Mouse (Mus musculus) C2C12 (cell line): ENCODE measurements at regions not wholly inside any gene's neighbourhood (a gene's known extent, or its start where the extent isn't known, plus 50 kb on each side); places are given as distances from the start of the nearest gene placed in this dataset.

ENCODE experiments used
- H3K27me3 ChIP-seq: one replicate; pipeline ENCODE4 v1.6.1; 2011; ENCODE audit not compliant: control insufficient read depth, insufficient read depth, insufficient read length
- H3K36me3 ChIP-seq: one replicate; pipeline ENCODE4 v1.6.1; 2011; ENCODE audit not compliant: control insufficient read depth, insufficient read depth
- H3K4me3 ChIP-seq: one replicate; pipeline ENCODE4 v1.5.1; 2011; ENCODE audit warnings: mild to moderate bottlenecking, control low read depth; ENCODE audit not compliant: poor library complexity, insufficient read depth, severe bottlenecking
- H3K79me2 ChIP-seq: one replicate; pipeline ENCODE4 v1.6.1; 2011; ENCODE audit not compliant: control insufficient read depth, insufficient read depth
- H3K79me3 ChIP-seq: one replicate; pipeline ENCODE4 v1.6.1; 2011; ENCODE audit warnings: low read depth, control low read depth
- H3ac ChIP-seq: one replicate; pipeline ENCODE3; 2011; ENCODE audit warnings: low read depth; ENCODE audit not compliant: control insufficient read depth, insufficient read length
- CEBPB ChIP-seq: IDR thresholded peaks from one replicate; pipeline ENCODE4 v1.6.1; 2011; ENCODE audit warnings: low read depth, mild to moderate bottlenecking, control low read depth, moderate library complexity
- CTCF ChIP-seq: IDR thresholded peaks from one replicate; pipeline ENCODE4 v1.5.1; 2011; ENCODE audit not compliant: control insufficient read depth, insufficient read depth, insufficient read length
- FOSL1 ChIP-seq: IDR thresholded peaks from one replicate; pipeline ENCODE4 v1.8.0; 2011; ENCODE audit warnings: mild to moderate bottlenecking, low read length; ENCODE audit not compliant: poor library complexity, insufficient read depth, severe bottlenecking
- MAX ChIP-seq: IDR thresholded peaks from one replicate; pipeline ENCODE4 v1.6.1; 2011; ENCODE audit warnings: mild to moderate bottlenecking, control low read depth
- MYOD1 ChIP-seq: IDR thresholded peaks from one replicate; pipeline ENCODE4 v1.6.1; 2011; ENCODE audit warnings: low read depth; ENCODE audit not compliant: control insufficient read depth, insufficient read length
- MYOG ChIP-seq: IDR thresholded peaks from one replicate; pipeline ENCODE4 v1.6.1; 2011; ENCODE audit not compliant: control insufficient read depth, insufficient read length; ENCODE audit errors: extremely low read depth
- USF1 ChIP-seq: IDR thresholded peaks from one replicate; pipeline ENCODE4 v1.6.1; 2011; ENCODE audit warnings: low read depth, mild to moderate bottlenecking, control low read depth, moderate library complexity

DNA sequence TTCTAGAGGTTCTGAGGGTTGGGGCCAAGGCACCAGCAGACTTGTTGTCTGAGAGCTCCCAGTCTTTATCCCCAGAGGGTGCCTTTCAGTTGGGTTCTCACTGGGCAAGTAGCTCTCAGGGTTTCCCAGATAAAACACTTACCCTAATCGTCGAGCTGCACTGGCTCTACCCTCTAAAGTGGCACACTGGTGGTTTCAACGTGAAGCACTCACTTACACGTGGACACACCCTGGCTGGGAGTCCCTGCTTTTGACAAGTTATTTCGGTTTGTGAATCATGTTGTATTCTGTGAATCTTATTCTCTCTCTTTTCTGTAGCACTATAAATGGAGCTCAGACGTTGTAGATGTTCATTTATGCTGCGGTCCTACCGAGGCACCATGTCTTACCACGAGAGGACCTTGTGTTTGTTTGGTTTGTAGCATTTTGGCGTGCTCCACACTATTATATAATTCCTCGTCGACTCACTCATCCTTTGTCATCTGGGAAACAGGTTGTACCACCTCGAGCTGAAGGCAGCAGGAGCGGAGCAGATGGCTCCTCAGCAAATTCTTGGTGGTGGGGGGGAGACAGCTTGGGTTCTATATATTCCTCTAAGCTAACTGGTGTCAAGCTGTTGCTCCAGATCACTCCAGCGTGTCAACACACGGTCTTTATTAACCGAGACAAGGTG, 445.3 kb downstream of the Klf5 start:
- no peak for TF ChIP-seq USF1
- no peak for TF ChIP-seq MAX
- Histone ChIP-seq H3K79me3 (no peaks in the 10 kb centered on the region), H3K79me2 (no peaks in the 10 kb centered on the region), H3ac (no peak overlapping the region), H3K4me3 (no peak overlapping the region), H3K36me3 (no peaks in the 10 kb centered on the region), H3K27me3 (no peaks in the 10 kb centered on the region)

DNA sequence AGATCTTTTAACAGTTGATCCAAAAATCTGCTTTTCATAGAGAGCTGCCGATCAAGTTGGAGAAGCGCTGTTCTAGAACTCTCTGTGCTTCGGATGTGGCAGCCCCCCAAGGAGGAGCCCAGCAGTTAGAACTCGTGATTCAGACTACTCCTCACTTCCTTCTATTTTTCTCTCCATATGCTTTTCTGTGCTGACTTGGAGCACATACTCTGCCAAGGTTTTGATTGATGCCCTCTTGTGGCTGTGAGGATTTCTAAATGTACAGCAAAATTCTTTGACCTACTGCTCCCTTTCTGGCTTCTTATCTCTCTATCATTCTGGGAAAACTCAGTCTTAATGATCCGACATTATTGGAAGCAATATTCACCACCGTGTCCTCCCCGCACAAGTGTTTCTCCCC, 446.7 kb downstream of the Klf5 start:
- no peaks in the 10 kb centered on the region for H3K27me3 ChIP-seq
- no peak overlapping the region for H3K4me3 ChIP-seq
- no peaks in the 10 kb centered on the region for H3K36me3 ChIP-seq
- no peaks in the 10 kb centered on the region for H3K79me2 ChIP-seq
- no peaks in the 10 kb centered on the region for H3K79me3 ChIP-seq
- no peak for TF ChIP-seq FOSL1
- TF ChIP-seq MYOD1 = no peak
- no peak for TF ChIP-seq CEBPB
- no peak for TF ChIP-seq USF1
- TF ChIP-seq MYOG = no peak
- TF ChIP-seq MAX = no peak
- no peak for TF ChIP-seq CTCF
- H3ac ChIP-seq = no peak overlapping the region

DNA sequence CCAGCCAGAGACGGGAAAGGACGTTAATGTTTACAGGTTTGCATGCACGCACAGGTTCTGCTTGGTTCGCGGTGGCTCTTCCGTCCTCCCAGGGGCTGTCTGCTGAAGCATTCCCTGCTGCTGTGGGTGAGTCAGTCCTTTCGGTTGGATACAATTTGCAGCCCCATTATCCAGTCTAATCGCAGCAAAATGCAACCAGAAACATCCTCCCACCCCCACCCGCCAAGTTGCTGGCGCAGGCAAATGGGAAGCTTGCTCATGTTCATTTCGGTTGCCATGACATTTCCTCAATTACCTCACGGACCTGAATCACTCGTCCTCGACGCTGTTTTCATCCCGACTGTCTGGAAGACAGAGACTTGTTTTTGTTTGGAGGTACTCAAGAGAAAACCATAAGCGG, 449.7 kb downstream of the Klf5 start:
- TF ChIP-seq CEBPB = no peak
- no peak for TF ChIP-seq CTCF
- TF ChIP-seq FOSL1 = no peak
- no peak for TF ChIP-seq USF1
- no peak for TF ChIP-seq MYOG
- TF ChIP-seq MAX = no peak
- TF ChIP-seq MYOD1 = no peak
- Histone ChIP-seq H3ac (no peak overlapping the region), H3K79me2 (no peaks in the 10 kb centered on the region), H3K36me3 (no peaks in the 10 kb centered on the region), H3K4me3 (no peak overlapping the region), H3K27me3 (no peaks in the 10 kb centered on the region), H3K79me3 (no peaks in the 10 kb centered on the region)

DNA sequence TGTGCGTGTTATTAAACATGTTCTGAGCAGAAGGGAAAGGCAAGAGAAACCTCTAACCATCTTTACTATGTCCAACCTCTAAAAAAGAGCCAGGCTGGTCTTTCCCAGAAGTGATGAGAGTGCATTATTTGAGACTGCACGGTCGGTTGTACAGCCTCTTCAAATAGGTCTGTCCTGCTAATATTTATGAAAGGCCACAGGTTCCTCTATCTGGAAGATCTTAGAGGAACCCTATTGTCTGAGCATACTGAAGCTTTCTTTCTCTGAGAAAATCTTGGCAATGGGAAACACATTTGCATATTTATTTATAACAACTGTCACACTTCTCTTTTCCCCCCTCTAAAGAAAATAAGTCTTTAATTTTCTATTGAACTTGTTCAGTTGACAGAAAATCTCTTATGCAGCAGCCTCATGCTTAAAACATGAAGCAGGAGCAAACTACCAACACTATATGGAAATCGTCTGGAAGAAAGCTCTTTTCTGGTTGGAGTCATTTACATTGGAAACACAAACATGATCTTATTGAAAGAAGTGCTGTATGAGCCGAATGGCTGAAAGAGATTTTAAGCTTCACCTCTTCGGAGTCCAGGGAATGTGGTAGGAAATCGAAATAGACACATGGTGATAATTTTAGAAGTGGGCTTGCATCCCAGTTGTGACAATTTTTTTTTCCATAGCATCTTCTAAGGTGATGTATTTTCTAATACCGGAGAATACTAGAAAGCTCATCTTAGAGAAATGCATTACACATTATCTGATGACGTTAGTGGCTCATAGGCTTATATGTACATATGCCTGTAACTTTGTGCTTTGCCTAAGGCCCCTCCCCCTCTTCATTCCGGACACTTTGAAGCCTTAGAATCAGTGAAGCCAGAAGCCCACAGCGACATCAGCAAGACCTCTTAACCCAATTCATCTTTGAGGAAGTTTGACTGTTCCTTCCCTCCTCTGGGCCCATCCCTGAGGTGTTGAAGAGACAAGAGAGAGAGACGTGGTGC, 451.1 kb downstream of the Klf5 start:
- TF ChIP-seq MAX (no peak), MYOG (no peak), CEBPB (no peak), USF1 (no peak), MYOD1 (no peak)
- Histone ChIP-seq H3K27me3 (no peaks in the 10 kb centered on the region), H3K36me3 (no peaks in the 10 kb centered on the region), H3ac (no peak overlapping the region), H3K79me2 (no peaks in the 10 kb centered on the region), H3K4me3 (no peak overlapping the region), H3K79me3 (no peaks in the 10 kb centered on the region)

DNA sequence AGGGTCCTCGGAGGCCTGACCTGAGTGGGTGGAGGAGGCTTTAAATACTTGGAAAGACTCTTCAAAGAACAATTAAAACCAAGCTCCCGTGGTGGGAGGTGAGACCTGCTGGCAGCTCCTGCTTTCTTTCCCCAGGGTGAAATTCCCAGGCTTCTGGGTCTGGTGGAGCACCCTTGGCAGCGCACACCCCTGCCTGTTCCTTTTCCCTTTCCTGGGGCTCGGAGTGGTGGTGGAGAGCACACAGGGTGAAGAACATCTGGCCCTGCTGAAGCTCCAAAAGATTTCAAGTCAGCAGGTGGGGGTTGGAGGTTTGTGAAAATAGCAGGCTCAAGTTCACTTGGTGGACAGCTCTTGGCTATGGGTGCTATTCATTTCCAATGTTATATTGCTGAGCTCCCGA, 459.6 kb downstream of the Klf5 start:
- H3K4me3 ChIP-seq = no peak overlapping the region
- H3K27me3 ChIP-seq = no peaks in the 10 kb centered on the region
- no peaks in the 10 kb centered on the region for H3K79me2 ChIP-seq
- TF ChIP-seq CTCF (no peak), MYOD1 (no peak), CEBPB (no peak), USF1 (no peak), MAX (no peak), MYOG (no peak), FOSL1 (no peak)
- no peaks in the 10 kb centered on the region for H3K79me3 ChIP-seq
- H3K36me3 ChIP-seq = no peaks in the 10 kb centered on the region
- no peak overlapping the region for H3ac ChIP-seq

DNA sequence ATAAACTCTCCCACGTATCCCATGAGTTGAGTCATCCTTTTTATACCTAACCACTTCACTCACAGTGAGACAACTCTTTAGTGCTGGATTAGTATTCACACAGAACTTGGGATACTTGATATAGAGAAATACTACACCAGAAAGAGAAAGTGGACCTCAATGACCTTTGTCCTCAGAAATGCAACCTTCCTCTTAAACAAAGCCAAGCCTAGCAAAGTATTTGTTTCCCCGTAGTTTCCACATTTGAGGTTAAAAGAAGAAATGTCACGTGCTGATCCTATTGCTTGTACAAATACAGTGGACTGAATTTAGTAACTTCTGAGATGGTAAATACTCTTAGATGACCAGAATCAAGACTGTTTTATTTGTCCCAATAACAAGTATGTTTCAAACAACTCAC, 464.8 kb downstream of the Klf5 start:
- Histone ChIP-seq H3K79me2 (no peaks in the 10 kb centered on the region), H3ac (no peak overlapping the region), H3K27me3 (no peaks in the 10 kb centered on the region), H3K36me3 (no peaks in the 10 kb centered on the region), H3K79me3 (no peaks in the 10 kb centered on the region), H3K4me3 (no peak overlapping the region)
- TF ChIP-seq USF1 (peak; percentile 93), MYOG (no peak)
